Mouse (Mus musculus): ENCODE measurements around the gene Chrdl2.

- no peak for TF ChIP-seq CTCF (IDR thresholded peaks at IDR 0.05; ENCODE audit: low read depth)
- no peak for TF ChIP-seq EP300 (IDR thresholded peaks at IDR 0.05; ENCODE audit: low read depth)
Observed at GRCm38 (mm10) chr7:99957226-99957965, 48.6 kb upstream of the Chrdl2 start.

All from liver, embryonic 14.5 days (tissue).